Mouse (Mus musculus) embryonic facial prominence, embryonic 12.5 days (tissue): ENCODE results near the gene Arvcf. TPM values are rescaled to one million over a fixed set of nuclear protein-coding genes. Genes with fewer than 3 reads are reported as not detected.

Source experiments
- ATAC-seq: fragments of 200-750 bp; cut with Nextera tagmentation; 2 replicates; pipeline ENCODE4 v1.8.0; 2017; ENCODE audit not compliant: insufficient number of reproducible peaks, insufficient read depth, low FRiP score, low TSS enrichment
- H3K27ac ChIP-seq: fragments of 300-500 bp; sonication (generic); 2 replicates; pipeline ENCODE4 v1.5.1; 2016; ENCODE audit warnings: mild to moderate bottlenecking
- H3K27me3 ChIP-seq: fragments of 300-500 bp; sonication (generic); 2 replicates; pipeline ENCODE4 v1.6.1; 2016; ENCODE audit warnings: mild to moderate bottlenecking, moderate library complexity
- H3K36me3 ChIP-seq: fragments of 300-500 bp; sonication (generic); 2 replicates; pipeline ENCODE4 v1.6.1; 2016; ENCODE audit warnings: mild to moderate bottlenecking
- H3K4me1 ChIP-seq: fragments of 300-500 bp; sonication (generic); 2 replicates; pipeline ENCODE4 v1.6.1; 2016
- H3K4me2 ChIP-seq: fragments of 300-500 bp; sonication (generic); replicated peaks from 2 replicates; pipeline ENCODE4 v1.6.1; 2016; ENCODE audit warnings: mild to moderate bottlenecking, moderate library complexity
- H3K4me3 ChIP-seq: fragments of 300-500 bp; sonication (generic); 2 replicates; pipeline ENCODE4 v1.5.1; 2016; ENCODE audit warnings: mild to moderate bottlenecking
- H3K9ac ChIP-seq: fragments of 300-500 bp; sonication (generic); 2 replicates; pipeline ENCODE4 v1.6.1; 2016; ENCODE audit warnings: mild to moderate bottlenecking, moderate library complexity
- H3K9me3 ChIP-seq: fragments of 300-500 bp; sonication (generic); 2 replicates; pipeline ENCODE4 v1.6.1; 2016; ENCODE audit warnings: mild to moderate bottlenecking, moderate library complexity
- WGBS: fragments of 180-500 bp; shearing (Covaris S2); methylation state at CpG from one replicate; pipeline ENCODE4 v1.1.7; 2016; 5-methylcytosine and 5-hydroxymethylcytosine counted together
- polyA plus RNA-seq: library from polyadenylated mRNA; unstranded; fragments of >200 nt; fragmentation: Nextera tagmentation; extraction: Ambion mirVana; gene quantifications from 2 replicates; pipeline ENCODE4 v1.2.1, GENCODE M21; 2016

The Arvcf gene
- polyA plus RNA-seq, 1 experiment from 2014 or later = 44.4 TPM

- peaks cover 14% of the 10 kb centered on the region; the same call in 1 of the 2 replicates for H3K4me1 ChIP-seq
- no peak for ATAC-seq
- H3K27ac ChIP-seq = no peak overlapping the region
- no peak overlapping the region for H3K4me3 ChIP-seq
- WGBS = 56% methylated on average over 1 of the region's 1 CpGs
- no peak overlapping the region for H3K9ac ChIP-seq
- no peak overlapping the region for H3K4me2 ChIP-seq
- H3K27me3 ChIP-seq = no peaks in the 10 kb centered on the region
- no peaks in the 10 kb centered on the region for H3K9me3 ChIP-seq
- H3K36me3 ChIP-seq = no peaks in the 10 kb centered on the region
Observed at GRCm38 (mm10) chr16:18339866-18340265, 8.1 kb upstream of the Arvcf start.

- Histone ChIP-seq H3K27me3 (0 out of 2 replicates have a peak, but pooled peaks cover 3% of the 10 kb centered on the region), H3K4me1 (peaks cover 14% of the 10 kb centered on the region; the same call in 1 of the 2 replicates), H3K9ac (no peak overlapping the region), H3K36me3 (no peaks in the 10 kb centered on the region), H3K27ac (no peak overlapping the region), H3K4me3 (no peak overlapping the region), H3K4me2 (no peak overlapping the region), H3K9me3 (no peaks in the 10 kb centered on the region)
- 89% methylated on average over 8 of the region's 8 CpGs for WGBS
- no peak for ATAC-seq
Observed at GRCm38 (mm10) chr16:18341605-18342004, 6.4 kb upstream of the Arvcf start.

- 0 out of 2 replicates have a peak, but pooled peaks cover 8% of the 10 kb centered on the region for H3K27me3 ChIP-seq
- no peak overlapping the region for H3K4me3 ChIP-seq
- no peak overlapping the region for H3K4me2 ChIP-seq
- H3K36me3 ChIP-seq = no peaks in the 10 kb centered on the region
- no peak overlapping the region for H3K9ac ChIP-seq
- no peaks in the 10 kb centered on the region for H3K9me3 ChIP-seq
- no peak overlapping the region for H3K27ac ChIP-seq
- ATAC-seq = no peak
- 84% methylated on average over 2 of the region's 2 CpGs for WGBS
- peaks cover 14% of the 10 kb centered on the region; the same call in 1 of the 2 replicates for H3K4me1 ChIP-seq
Observed at GRCm38 (mm10) chr16:18342076-18342475, 5.9 kb upstream of the Arvcf start.

GRCm38 (mm10) chr16:18342650-18343570, 5.1 kb upstream of the Arvcf start:
- no peak for ATAC-seq

GRCm38 (mm10) chr16:18343778-18344177, 4.2 kb upstream of the Arvcf start:
- Histone ChIP-seq H3K4me1 (peaks cover 14% of the 10 kb centered on the region; the same call in 1 of the 2 replicates), H3K36me3 (no peaks in the 10 kb centered on the region), H3K9ac (peak overlapping the region; percentile 67), H3K27me3 (peaks cover 18% of the 10 kb centered on the region; the same call in 1 of the 2 replicates), H3K27ac (no peak overlapping the region), H3K4me2 (peak overlapping the region; percentile 75), H3K4me3 (peak overlapping the region; percentile 60), H3K9me3 (no peaks in the 10 kb centered on the region)
- ATAC-seq = peak; percentile 88
- 1% methylated on average over 38 of the region's 38 CpGs for whole genome bisulfite sequencing

More at GRCm38 (mm10) chr16:18342650-18343570, 5.1 kb upstream of the Arvcf start:
- peaks cover 14% of the 10 kb centered on the region; the same call in 1 of the 2 replicates for H3K4me1 ChIP-seq
- H3K27me3 ChIP-seq = 0 out of 2 replicates have a peak, but pooled peaks cover 11% of the 10 kb centered on the region
- peak overlapping the region; percentile 75 for H3K4me2 ChIP-seq
- H3K9me3 ChIP-seq = no peaks in the 10 kb centered on the region
- no peak overlapping the region for H3K27ac ChIP-seq
- peak overlapping the region; percentile 60 for H3K4me3 ChIP-seq
- 43% methylated on average over 9 of the region's 9 CpGs for WGBS
- no peaks in the 10 kb centered on the region for H3K36me3 ChIP-seq
- H3K9ac ChIP-seq = peak overlapping the region; percentile 67

DNA sequence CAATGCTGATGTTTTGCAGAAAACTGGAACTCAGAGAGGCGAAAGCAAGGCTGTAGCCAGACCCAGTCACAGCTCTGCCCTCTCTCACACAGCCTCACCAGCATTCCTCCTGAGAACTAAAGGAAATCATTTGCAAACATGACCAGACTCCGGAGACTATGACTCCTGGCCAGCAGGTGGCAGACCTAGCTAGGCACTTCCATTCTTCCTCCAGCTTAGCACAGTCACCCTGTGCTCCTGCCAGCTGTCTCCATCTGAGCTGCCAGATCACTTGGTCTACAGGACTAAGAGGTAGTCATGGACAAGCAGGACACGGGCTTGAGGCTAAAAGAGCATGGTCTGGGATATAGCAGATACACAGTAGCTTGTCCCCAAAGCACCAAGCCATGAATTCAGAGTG, 2.7 kb upstream of the Arvcf start:
- Histone ChIP-seq H3K9me3 (no peaks in the 10 kb centered on the region), H3K27me3 (peaks cover 32% of the 10 kb centered on the region), H3K4me1 (peaks cover 18% of the 10 kb centered on the region; the same call in 1 of the 2 replicates), H3K4me3 (no peak overlapping the region), H3K36me3 (no peaks in the 10 kb centered on the region), H3K9ac (no peak overlapping the region), H3K4me2 (no peak overlapping the region), H3K27ac (no peak overlapping the region)
- WGBS = 4% methylated on average over 3 of the region's 3 CpGs
- ATAC-seq = no peak

GRCm38 (mm10) chr16:18348601-18349175, 706 bp downstream of the Arvcf start:
- Histone ChIP-seq H3K27ac (no peak overlapping the region), H3K4me3 (peak overlapping the region; percentile 69), H3K4me1 (0 out of 2 replicates have a peak, but pooled peaks cover 8% of the 10 kb centered on the region), H3K9me3 (no peaks in the 10 kb centered on the region), H3K4me2 (peak overlapping the region; percentile 81), H3K27me3 (peaks cover 36% of the 10 kb centered on the region), H3K36me3 (no peaks in the 10 kb centered on the region), H3K9ac (peak overlapping the region; percentile 68)
- under 1% methylated on average over 26 of the region's 28 CpGs for WGBS
- ATAC-seq = no peak

DNA sequence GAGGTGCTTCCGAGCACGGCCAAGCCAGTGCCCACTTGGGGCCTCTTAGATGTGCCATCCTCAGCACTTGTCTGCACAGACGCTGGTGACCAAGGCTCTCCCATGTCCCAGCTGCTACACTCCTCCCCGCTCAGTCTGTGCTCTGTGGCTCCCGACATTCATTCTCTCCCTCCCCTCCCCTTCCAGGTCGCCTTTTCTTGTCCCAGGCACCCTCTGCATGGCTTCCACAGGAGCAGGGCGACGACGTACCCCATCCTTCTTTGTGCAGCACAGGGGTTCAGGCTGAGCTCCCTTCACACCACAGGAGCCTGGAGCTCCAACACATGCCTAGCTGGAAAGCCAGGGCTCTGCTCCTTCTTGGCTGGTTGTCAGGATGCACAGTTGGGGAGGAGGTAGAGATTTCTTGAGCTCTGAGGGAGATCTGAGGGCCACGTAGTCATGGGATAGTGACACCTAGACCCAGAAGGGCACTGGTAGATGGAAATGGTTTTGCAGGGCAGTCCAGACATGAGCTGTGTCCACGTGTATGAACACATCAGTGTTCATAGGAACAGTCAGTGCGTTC, 1.9 kb downstream of the Arvcf start:
- Histone ChIP-seq H3K4me3 (no peak overlapping the region), H3K27me3 (peaks cover 36% of the 10 kb centered on the region), H3K9me3 (no peaks in the 10 kb centered on the region), H3K4me1 (0 out of 2 replicates have a peak, but pooled peaks cover 4% of the 10 kb centered on the region), H3K36me3 (no peaks in the 10 kb centered on the region), H3K27ac (no peak overlapping the region), H3K9ac (no peak overlapping the region), H3K4me2 (no peak overlapping the region)
- WGBS = 70% methylated on average over 12 of the region's 12 CpGs
- ATAC-seq = no peak

DNA sequence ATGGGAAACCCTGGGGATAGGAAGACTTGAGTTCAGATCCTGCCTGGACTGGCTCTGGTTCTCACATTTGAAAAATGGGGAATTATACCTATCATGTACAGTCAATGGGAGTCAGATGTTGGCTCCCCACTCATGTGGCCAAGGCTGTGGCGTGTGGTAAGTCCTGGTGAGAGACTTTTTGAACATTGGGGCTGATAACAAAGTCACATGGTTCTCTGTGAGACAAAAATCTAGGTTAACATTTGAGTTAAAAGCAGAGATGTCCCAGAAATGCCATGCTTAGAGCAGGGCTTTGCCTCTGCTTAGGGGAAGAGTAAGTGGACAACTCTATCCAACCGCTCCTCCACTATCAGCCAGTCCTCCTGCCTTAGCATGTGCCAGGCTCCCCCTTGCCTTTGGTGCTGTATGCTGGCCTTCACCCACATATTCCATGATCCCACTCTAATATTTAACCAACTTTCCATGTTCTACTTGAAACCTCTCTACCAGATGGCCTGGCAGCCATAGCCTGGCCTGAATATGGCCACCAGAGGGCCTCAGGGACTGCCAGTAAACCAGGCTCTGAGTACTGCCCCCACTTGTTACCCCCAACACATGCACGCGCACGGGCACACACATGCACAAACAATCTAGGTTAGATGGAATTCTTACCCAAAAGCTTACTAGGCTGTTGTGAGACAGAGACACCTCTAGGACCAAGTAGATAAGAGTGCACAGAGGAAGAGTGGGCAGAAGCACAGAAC, 3.5 kb downstream of the Arvcf start:
- H3K9me3 ChIP-seq = no peaks in the 10 kb centered on the region
- ATAC-seq = no peak
- peaks cover 34% of the 10 kb centered on the region for H3K27me3 ChIP-seq
- no peak overlapping the region for H3K4me2 ChIP-seq
- no peaks in the 10 kb centered on the region for H3K36me3 ChIP-seq
- no peak overlapping the region for H3K9ac ChIP-seq
- 54% methylated on average over 5 of the region's 5 CpGs for WGBS
- H3K4me1 ChIP-seq = 0 out of 2 replicates have a peak, but pooled peaks cover 4% of the 10 kb centered on the region
- no peak overlapping the region for H3K4me3 ChIP-seq
- H3K27ac ChIP-seq = no peak overlapping the region

DNA sequence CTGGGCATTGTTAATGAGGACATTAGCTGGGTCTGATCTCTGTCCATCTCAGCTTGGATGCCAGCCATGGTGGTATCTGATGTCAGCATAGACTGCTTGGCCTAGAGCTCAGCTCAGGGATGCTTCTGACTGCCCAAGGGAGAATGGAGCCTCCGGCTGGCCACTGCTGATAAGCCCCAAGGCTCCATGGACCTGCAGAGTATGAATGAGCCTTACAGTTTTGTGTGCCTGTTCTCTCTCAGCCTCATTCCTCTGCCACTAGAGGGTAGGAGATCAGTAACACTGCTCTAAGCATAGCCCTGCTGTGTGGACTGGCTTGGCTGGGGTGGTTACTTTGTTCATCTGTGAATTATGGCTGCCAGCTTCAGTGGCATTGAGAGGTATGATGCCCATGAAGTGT, 5.1 kb downstream of the Arvcf start:
- peaks cover 25% of the 10 kb centered on the region for H3K27me3 ChIP-seq
- H3K9ac ChIP-seq = no peak overlapping the region
- H3K4me2 ChIP-seq = no peak overlapping the region
- no peaks in the 10 kb centered on the region for H3K36me3 ChIP-seq
- no peak for ATAC-seq
- 75% methylated on average over 1 of the region's 1 CpGs for WGBS
- H3K4me3 ChIP-seq = no peak overlapping the region
- H3K27ac ChIP-seq = no peak overlapping the region
- H3K4me1 ChIP-seq = 0 out of 2 replicates have a peak, but pooled peaks cover 4% of the 10 kb centered on the region
- H3K9me3 ChIP-seq = no peaks in the 10 kb centered on the region

GRCm38 (mm10) chr16:18356961-18357360, 9.0 kb downstream of the Arvcf start:
- no peaks in the 10 kb centered on the region for H3K36me3 ChIP-seq
- 86% methylated on average over 1 of the region's 1 CpGs for WGBS
- no peaks in the 10 kb centered on the region for H3K27me3 ChIP-seq
- no peak overlapping the region for H3K9ac ChIP-seq
- H3K4me2 ChIP-seq = no peak overlapping the region
- H3K27ac ChIP-seq = no peak overlapping the region
- H3K4me1 ChIP-seq = no peaks in the 10 kb centered on the region
- ATAC-seq = no peak
- H3K9me3 ChIP-seq = no peaks in the 10 kb centered on the region
- H3K4me3 ChIP-seq = no peak overlapping the region
